Mouse (Mus musculus): ENCODE results near the gene Olfr73.

DNA sequence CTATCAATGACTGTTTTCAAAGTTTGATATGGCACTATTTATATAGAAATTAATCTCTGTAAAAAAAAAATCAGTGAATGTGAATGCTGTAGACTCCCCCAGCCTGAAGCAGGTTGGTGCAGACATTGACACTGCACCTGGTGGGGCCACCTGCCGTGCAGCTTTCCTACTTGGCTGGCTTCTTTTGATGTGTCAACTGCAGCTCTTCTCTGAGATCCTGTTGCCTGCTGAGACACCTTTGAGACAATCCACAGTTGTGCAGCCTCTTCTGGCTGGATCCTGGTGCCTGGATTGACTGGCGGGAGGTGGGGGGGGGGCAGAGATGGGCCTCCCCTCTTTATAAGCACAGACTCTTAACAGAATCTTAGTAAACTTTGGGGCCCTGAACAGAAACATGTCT lies 26.1 kb upstream of the Olfr73 start:
- TF ChIP-seq GATA1 (IDR thresholded peaks at IDR 0.05; ENCODE audit: borderline replicate concordance, low read length) (no peak), FLI1 (IDR thresholded peaks at IDR 0.05; ENCODE audit: low read length) (no peak)

Data from megakaryocyte, embryonic 14.5 days (primary cell).